Mouse (Mus musculus): ENCODE results near the gene Fam129a. TPM values are rescaled to one million over a fixed set of nuclear protein-coding genes. Genes with fewer than 3 reads are reported as not detected.

Gene Fam129a
- polyA plus RNA-seq, 1 experiment from 2014 or later: 13.8 TPM

DNA sequence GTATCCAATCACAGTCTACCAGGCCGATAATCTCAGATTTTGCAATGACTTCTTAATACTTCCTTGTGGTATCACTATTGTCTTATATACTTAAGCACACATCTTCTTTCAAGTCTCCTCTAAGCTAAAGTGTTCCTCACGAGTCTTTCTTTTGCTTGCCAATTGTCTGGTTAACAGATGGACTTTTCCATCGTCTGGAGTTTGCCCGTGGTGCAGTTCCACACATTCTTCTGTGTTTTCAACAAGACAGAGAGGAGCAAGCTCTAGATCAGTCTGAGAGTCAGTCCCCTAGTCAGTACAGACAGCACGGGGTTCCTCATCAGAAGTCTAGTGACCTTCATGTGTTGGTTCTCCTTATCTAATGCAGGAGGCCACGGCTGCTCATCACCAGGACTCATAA is 10.5 kb downstream of the Fam129a start:
- Histone ChIP-seq H3K4me3 (ENCODE audit: low read depth, low read length) (no peak overlapping the region), H3K4me2 (ENCODE audit: low read depth, low read length) (no peak overlapping the region), H3K9me3 (replicated peaks; ENCODE audit: control insufficient read depth, low read length) (no peaks in the 10 kb centered on the region), H3K27ac (ENCODE audit: low read length) (no peak overlapping the region), H3K9ac (ENCODE audit: low read depth, low read length) (no peak overlapping the region), H3K4me1 (ENCODE audit: control insufficient read depth, low read depth, low read length) (no peaks in the 10 kb centered on the region), H3K27me3 (ENCODE audit: control insufficient read depth, insufficient read depth, low read depth, low read length) (no peaks in the 10 kb centered on the region), H3K36me3 (ENCODE audit: control insufficient read depth, insufficient read depth) (no peaks in the 10 kb centered on the region; the same call in 1 of the 2 replicates)
- WGBS (ENCODE audit: insufficient replicate concordance): 55% methylated on average over 6 of the region's 6 CpGs
- no peak for ATAC-seq (ENCODE audit: low read depth)

GRCm38 (mm10) chr1:151581977-151582376 is 11.0 kb downstream of the Fam129a start:
- no peak overlapping the region for H3K4me3 ChIP-seq (ENCODE audit: low read depth, low read length)
- no peaks in the 10 kb centered on the region for H3K4me1 ChIP-seq (ENCODE audit: control insufficient read depth, low read depth, low read length)
- no peaks in the 10 kb centered on the region for H3K9me3 ChIP-seq (replicated peaks; ENCODE audit: control insufficient read depth, low read length)
- H3K36me3 ChIP-seq (ENCODE audit: control insufficient read depth, insufficient read depth): no peaks in the 10 kb centered on the region; the same call in 1 of the 2 replicates
- no peaks in the 10 kb centered on the region for H3K27me3 ChIP-seq (ENCODE audit: control insufficient read depth, insufficient read depth, low read depth, low read length)
- no peak overlapping the region for H3K4me2 ChIP-seq (ENCODE audit: low read depth, low read length)
- H3K27ac ChIP-seq (ENCODE audit: low read length): no peak overlapping the region
- no peak for ATAC-seq (ENCODE audit: low read depth)
- 30% methylated on average over 4 of the region's 4 CpGs for WGBS (ENCODE audit: insufficient replicate concordance)
- no peak overlapping the region for H3K9ac ChIP-seq (ENCODE audit: low read depth, low read length)

DNA sequence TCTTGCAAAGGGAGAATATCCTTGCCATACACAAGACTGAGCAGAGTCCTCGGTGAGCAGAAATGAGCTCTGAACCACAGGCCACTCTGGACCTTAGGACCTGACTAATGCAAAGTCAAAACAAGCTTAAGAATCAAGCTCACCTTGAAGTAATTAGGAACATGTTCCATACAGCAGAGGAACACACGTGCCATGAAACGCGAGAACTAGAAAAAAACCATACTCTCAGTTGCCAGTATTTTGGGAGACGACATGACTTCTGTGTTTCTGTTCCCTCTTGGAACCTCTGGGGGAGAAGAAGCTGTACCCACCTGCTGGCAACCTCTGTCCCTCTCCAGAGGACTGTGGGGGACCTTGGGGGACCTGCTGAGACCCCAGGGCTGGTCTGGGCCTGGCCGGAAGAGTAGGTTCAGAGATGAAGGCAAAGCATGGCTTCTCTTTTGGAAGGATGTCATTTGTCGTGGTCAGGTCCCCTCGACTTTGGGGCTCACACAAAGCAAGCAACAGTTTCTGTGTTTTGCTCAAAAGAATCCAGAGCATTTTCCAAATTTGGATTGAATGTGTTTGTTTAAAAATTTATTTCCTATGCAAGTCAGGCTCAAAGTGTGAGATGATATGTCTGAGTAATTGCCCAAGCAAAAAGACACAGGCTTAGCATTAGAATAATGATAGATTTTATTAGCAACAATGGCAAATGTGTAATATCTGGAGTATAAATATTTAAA is 12.6 kb downstream of the Fam129a start:
- Histone ChIP-seq H3K27ac (ENCODE audit: low read length) (no peak overlapping the region), H3K9me3 (replicated peaks; ENCODE audit: control insufficient read depth, low read length) (no peaks in the 10 kb centered on the region), H3K27me3 (ENCODE audit: control insufficient read depth, insufficient read depth, low read depth, low read length) (no peaks in the 10 kb centered on the region), H3K4me3 (ENCODE audit: low read depth, low read length) (no peak overlapping the region), H3K4me1 (ENCODE audit: control insufficient read depth, low read depth, low read length) (no peaks in the 10 kb centered on the region), H3K9ac (ENCODE audit: low read depth, low read length) (no peak overlapping the region), H3K4me2 (ENCODE audit: low read depth, low read length) (no peak overlapping the region), H3K36me3 (ENCODE audit: control insufficient read depth, insufficient read depth) (no peaks in the 10 kb centered on the region)
- 61% methylated on average over 8 of the region's 8 CpGs for WGBS (ENCODE audit: insufficient replicate concordance)
- ATAC-seq (ENCODE audit: low read depth): no peak

DNA sequence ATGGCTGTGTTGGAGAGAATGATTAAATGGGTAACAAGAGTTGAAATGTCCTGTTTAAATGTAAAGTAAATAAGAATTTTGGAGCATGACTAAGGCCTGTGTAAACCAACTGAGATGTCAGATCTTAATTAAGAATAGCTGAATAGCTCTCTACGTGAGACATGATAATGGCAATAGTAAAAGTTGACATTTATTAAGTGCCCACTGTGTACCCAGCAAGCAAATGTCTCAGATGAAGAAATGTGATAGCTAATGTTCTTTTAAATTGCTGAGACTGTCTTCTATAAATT is 13.1 kb downstream of the Fam129a start:
- WGBS (ENCODE audit: insufficient replicate concordance): 39% methylated on average over 1 of the region's 1 CpGs
- Histone ChIP-seq H3K9ac (ENCODE audit: low read depth, low read length) (no peak overlapping the region), H3K36me3 (ENCODE audit: control insufficient read depth, insufficient read depth) (no peaks in the 10 kb centered on the region), H3K4me1 (ENCODE audit: control insufficient read depth, low read depth, low read length) (no peaks in the 10 kb centered on the region), H3K9me3 (replicated peaks; ENCODE audit: control insufficient read depth, low read length) (no peaks in the 10 kb centered on the region), H3K27me3 (ENCODE audit: control insufficient read depth, insufficient read depth, low read depth, low read length) (no peaks in the 10 kb centered on the region), H3K4me2 (ENCODE audit: low read depth, low read length) (no peak overlapping the region), H3K4me3 (ENCODE audit: low read depth, low read length) (no peak overlapping the region), H3K27ac (ENCODE audit: low read length) (no peak overlapping the region)
- no peak for ATAC-seq (ENCODE audit: low read depth)

DNA sequence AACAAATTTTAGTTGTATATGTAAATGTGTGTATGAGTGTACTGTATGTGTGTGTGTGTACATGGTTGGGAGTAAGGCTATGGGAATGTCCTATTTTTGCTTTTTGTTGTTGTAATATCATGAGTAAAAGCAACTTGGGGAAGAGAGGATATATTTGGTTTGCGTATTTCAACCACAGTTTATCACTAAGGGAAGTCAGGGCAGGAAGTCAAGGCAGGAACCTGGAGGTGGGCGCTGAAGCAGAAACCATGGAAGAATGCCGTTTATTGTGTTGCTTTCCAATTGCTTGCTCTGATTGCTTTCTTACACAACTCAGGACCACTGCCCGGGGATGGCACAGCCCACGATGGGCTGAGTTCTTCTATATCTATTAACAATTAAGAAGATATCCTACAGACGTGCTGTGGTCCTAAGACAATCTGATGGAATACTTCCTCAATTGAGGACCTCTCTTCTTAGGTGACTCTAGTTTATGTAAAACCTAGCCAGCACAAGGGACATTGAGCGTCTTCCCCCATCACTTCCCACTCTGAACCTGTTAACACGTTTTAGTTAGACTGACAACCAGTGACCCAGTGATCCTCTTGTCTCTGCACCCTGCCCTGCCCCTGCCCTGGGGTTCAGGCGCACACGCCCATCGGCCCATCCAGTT is 13.7 kb downstream of the Fam129a start:
- no peak for ATAC-seq (ENCODE audit: low read depth)
- Histone ChIP-seq H3K27ac (ENCODE audit: low read length) (no peak overlapping the region), H3K4me3 (ENCODE audit: low read depth, low read length) (no peak overlapping the region), H3K9ac (ENCODE audit: low read depth, low read length) (no peak overlapping the region), H3K36me3 (ENCODE audit: control insufficient read depth, insufficient read depth) (no peaks in the 10 kb centered on the region), H3K4me2 (ENCODE audit: low read depth, low read length) (no peak overlapping the region), H3K4me1 (ENCODE audit: control insufficient read depth, low read depth, low read length) (no peaks in the 10 kb centered on the region), H3K9me3 (replicated peaks; ENCODE audit: control insufficient read depth, low read length) (no peaks in the 10 kb centered on the region), H3K27me3 (ENCODE audit: control insufficient read depth, insufficient read depth, low read depth, low read length) (no peaks in the 10 kb centered on the region)
- 30% methylated on average over 11 of the region's 11 CpGs for WGBS (ENCODE audit: insufficient replicate concordance)

- Histone ChIP-seq H3K4me2 (ENCODE audit: low read depth, low read length) (no peak overlapping the region), H3K27me3 (ENCODE audit: control insufficient read depth, insufficient read depth, low read depth, low read length) (no peaks in the 10 kb centered on the region), H3K9ac (ENCODE audit: low read depth, low read length) (no peak overlapping the region), H3K4me3 (ENCODE audit: low read depth, low read length) (no peak overlapping the region), H3K27ac (ENCODE audit: low read length) (no peak overlapping the region), H3K4me1 (ENCODE audit: control insufficient read depth, low read depth, low read length) (no peaks in the 10 kb centered on the region), H3K9me3 (replicated peaks; ENCODE audit: control insufficient read depth, low read length) (no peaks in the 10 kb centered on the region), H3K36me3 (ENCODE audit: control insufficient read depth, insufficient read depth) (no peaks in the 10 kb centered on the region)
- 31% methylated on average over 4 of the region's 4 CpGs for WGBS (ENCODE audit: insufficient replicate concordance)
- no peak for ATAC-seq (ENCODE audit: low read depth)
Observed at GRCm38 (mm10) chr1:151585647-151586046, 14.7 kb downstream of the Fam129a start.

DNA sequence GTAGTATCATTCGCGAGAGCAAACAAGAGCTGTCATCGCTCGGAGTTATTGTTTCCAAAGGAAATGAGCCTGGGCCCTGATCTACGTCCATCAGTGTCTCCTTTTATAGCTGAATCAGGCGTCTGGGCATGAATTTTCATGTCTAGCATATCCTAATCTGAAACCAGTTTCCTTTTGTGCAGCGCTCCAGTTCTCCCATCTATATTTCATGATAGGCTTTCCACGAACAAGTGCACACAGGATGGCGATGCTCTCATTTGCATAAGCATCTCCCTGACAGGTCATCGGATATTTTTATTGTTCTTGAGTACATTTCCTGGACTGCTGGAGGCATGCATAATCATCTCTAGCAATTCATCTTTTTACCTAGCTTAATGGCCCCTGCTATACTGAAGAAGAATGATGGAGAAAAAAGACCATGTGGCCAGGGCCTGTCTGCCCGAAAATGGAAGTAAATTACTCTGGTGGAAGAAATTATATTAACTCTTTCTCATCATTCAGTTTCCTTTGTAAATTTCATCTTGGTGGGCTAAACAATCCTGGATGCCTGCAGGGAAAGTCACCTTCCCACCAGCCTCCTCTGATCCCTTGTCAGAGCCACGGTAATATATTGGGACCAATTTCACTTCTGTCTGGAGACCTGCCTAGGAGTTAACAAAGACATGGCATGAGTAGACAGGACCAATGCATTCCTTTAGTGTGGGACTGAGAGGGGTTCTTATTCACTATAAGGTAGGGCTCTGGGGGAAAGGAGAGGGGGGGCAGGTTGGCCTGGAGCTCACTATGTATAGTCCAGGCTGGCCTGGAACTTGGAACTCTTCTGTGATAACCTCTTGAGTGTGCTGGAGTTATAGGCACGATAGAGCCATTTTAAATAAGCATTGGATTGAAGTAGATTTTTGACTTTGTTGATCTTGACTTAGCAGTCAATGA is 21.4 kb downstream of the Fam129a start:
- WGBS (ENCODE audit: insufficient replicate concordance): 68% methylated on average over 13 of the region's 13 CpGs
- H3K4me3 ChIP-seq (ENCODE audit: low read depth, low read length): no peak overlapping the region
- no peak overlapping the region for H3K4me2 ChIP-seq (ENCODE audit: low read depth, low read length)

GRCm38 (mm10) chr1:151594906-151595305 is 23.9 kb downstream of the Fam129a start:
- H3K27me3 ChIP-seq (ENCODE audit: control insufficient read depth, insufficient read depth, low read depth, low read length): no peaks in the 10 kb centered on the region
- H3K36me3 ChIP-seq (ENCODE audit: control insufficient read depth, insufficient read depth): no peaks in the 10 kb centered on the region
- no peak for ATAC-seq (ENCODE audit: low read depth)
- H3K27ac ChIP-seq (ENCODE audit: low read length): no peak overlapping the region
- no peak overlapping the region for H3K4me2 ChIP-seq (ENCODE audit: low read depth, low read length)
- H3K9me3 ChIP-seq (replicated peaks; ENCODE audit: control insufficient read depth, low read length): no peaks in the 10 kb centered on the region
- 57% methylated on average over 4 of the region's 4 CpGs for WGBS (ENCODE audit: insufficient replicate concordance)
- H3K4me1 ChIP-seq (ENCODE audit: control insufficient read depth, low read depth, low read length): peaks cover 7% of the 10 kb centered on the region
- no peak overlapping the region for H3K4me3 ChIP-seq (ENCODE audit: low read depth, low read length)
- no peak overlapping the region for H3K9ac ChIP-seq (ENCODE audit: low read depth, low read length)

More for the DNA sequence above, 21.4 kb downstream of the Fam129a start:
- Histone ChIP-seq H3K4me1 (ENCODE audit: control insufficient read depth, low read depth, low read length) (no peaks in the 10 kb centered on the region; the same call in 1 of the 2 replicates), H3K9ac (ENCODE audit: low read depth, low read length) (no peak overlapping the region), H3K36me3 (ENCODE audit: control insufficient read depth, insufficient read depth) (no peaks in the 10 kb centered on the region), H3K27me3 (ENCODE audit: control insufficient read depth, insufficient read depth, low read depth, low read length) (no peaks in the 10 kb centered on the region), H3K9me3 (replicated peaks; ENCODE audit: control insufficient read depth, low read length) (no peaks in the 10 kb centered on the region), H3K27ac (ENCODE audit: low read length) (no peak overlapping the region)
- no peak for ATAC-seq (ENCODE audit: low read depth)
